Mouse (Mus musculus) gastrocnemius, adult 2 months (tissue): ENCODE measurements around the gene Ranbp17. TPM values are rescaled to one million over a fixed set of nuclear protein-coding genes. Genes with fewer than 3 reads are reported as not detected.

Source experiments
- DNase-seq: peaks from one replicate; pipeline ENCODE4 v3.0.0; 2022
- H3K27ac ChIP-seq: fragments of 200-600 bp; 2 replicates; pipeline ENCODE4 v1.8.1; 2022; ENCODE audit warnings: mild to moderate bottlenecking
- H3K4me3 ChIP-seq: fragments of 200-600 bp; 2 replicates; pipeline ENCODE4 v1.8.1; 2022; ENCODE audit warnings: mild to moderate bottlenecking, moderate library complexity
- CTCF ChIP-seq: fragments of 200-600 bp; IDR thresholded peaks from 2 replicates; pipeline ENCODE4 v1.8.1; 2022; ENCODE audit warnings: antibody characterized with exemption, mild to moderate bottlenecking, moderate library complexity
- intact Hi-C: fragments of 180-260 bp; cut with DNase I; formaldehyde crosslinking; loops from one replicate; pipeline ENCODE4 v1.15.1; 2025
- total RNA-seq, 2 experiments: library from RNA; stranded (reverse); gene quantifications; 2 replicates each; pipeline ENCODE4 v1.2.3; 2021

The Ranbp17 gene
- total RNA-seq, 2 experiments from 2014 or later, result 0.31 to 0.64 TPM

- TF ChIP-seq CTCF, result no peak
Measured at GRCm38 (mm10) chr11:33204966-33205365, 308.6 kb downstream of the Ranbp17 start.

DNA sequence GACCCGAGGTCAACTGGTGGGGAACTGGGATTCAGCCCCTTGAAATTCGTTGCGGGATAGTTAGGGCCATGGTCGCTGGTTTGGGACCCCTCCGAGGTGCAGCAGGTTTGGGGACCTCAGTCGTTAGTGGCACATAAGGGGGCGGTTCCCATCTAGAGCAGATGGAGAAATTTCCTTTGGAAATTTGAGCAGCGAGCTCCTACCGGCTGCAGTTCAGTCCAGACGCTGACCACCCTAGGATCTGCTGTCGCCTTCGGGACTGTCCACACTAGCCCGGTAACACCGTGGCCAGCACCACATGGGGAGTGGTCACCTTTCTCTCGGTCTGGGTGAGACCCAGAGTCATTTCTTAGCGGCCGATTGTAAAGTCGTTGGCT is 309.2 kb downstream of the Ranbp17 start:
- no peak overlapping the region for H3K4me3 ChIP-seq
- no peak overlapping the region for H3K27ac ChIP-seq
- no peak for DNase-seq
- intact Hi-C loops, result no loop called here
- TF ChIP-seq CTCF, result no peak

More at GRCm38 (mm10) chr11:33204966-33205365, 308.6 kb downstream of the Ranbp17 start:
- Histone ChIP-seq H3K4me3 (no peak overlapping the region), H3K27ac (no peak overlapping the region)
- no peak for DNase-seq
- intact Hi-C loops, result no loop called here

- no peak for TF ChIP-seq CTCF
- Histone ChIP-seq H3K27ac (no peak within 1 kb of the TSS), H3K4me3 (peak within 1 kb of the TSS; percentile 44)
- DNase-seq, result no peak
- intact Hi-C loops, result no loop called here
Measured at GRCm38 (mm10) chr11:33203383-33204328, 309.9 kb downstream of the Ranbp17 start, which contains the start of gene Tlx3. Tlx3 (minus strand) TSS chr11:33203589.

GRCm38 (mm10) chr11:33202972-33203371 is 310.6 kb downstream of the Ranbp17 start:
- intact Hi-C loops, result no loop called here
- peak overlapping the region; percentile 44 for H3K4me3 ChIP-seq
- TF ChIP-seq CTCF, result no peak
- H3K27ac ChIP-seq, result no peak overlapping the region
- DNase-seq, result no peak

DNA sequence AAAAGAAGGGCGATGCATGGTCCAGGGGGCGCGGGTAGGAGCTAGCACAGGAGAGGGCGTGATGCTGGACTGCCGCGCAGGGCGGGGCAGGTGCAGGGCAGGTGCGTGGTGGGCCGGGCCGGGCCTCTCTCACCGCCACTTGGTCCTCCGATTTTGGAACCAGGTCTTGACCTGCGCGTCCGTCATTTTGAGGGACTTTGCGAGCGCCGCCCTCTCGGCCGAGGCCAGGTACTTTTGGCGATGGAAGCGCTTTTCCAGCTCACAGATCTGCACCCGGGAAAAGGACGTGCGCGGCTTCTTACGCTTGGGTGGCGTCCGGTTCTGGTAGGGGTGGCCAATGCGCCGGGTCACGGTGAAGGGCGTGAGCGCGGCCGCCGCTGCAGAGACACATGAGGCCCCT is 311.2 kb downstream of the Ranbp17 start:
- no peak for DNase-seq
- intact Hi-C loops, result no loop called here
- peak overlapping the region; percentile 35 for H3K4me3 ChIP-seq
- no peak overlapping the region for H3K27ac ChIP-seq
- TF ChIP-seq CTCF, result peak; percentile 24; the same call in 1 of the 2 replicates

- no peak for DNase-seq
- intact Hi-C loops, result no loop called here
Measured at GRCm38 (mm10) chr11:33201626-33202010, 311.9 kb downstream of the Ranbp17 start.

GRCm38 (mm10) chr11:33200764-33201625 is 312.6 kb downstream of the Ranbp17 start:
- peak overlapping the region; percentile 51 for H3K4me3 ChIP-seq
- H3K27ac ChIP-seq, result no peak overlapping the region
- intact Hi-C loops, result no loop called here
- TF ChIP-seq CTCF, result no peak
- DNase-seq, result peak; percentile 35

More at GRCm38 (mm10) chr11:33201626-33202010, 311.9 kb downstream of the Ranbp17 start:
- Histone ChIP-seq H3K27ac (no peak overlapping the region), H3K4me3 (peak overlapping the region; percentile 51)
- no peak for TF ChIP-seq CTCF

GRCm38 (mm10) chr11:33199906-33200763 is 313.4 kb downstream of the Ranbp17 start:
- Histone ChIP-seq H3K27ac (no peak overlapping the region), H3K4me3 (peak overlapping the region; percentile 51)
- DNase-seq, result no peak
- no peak for TF ChIP-seq CTCF
- intact Hi-C loops, result no loop called here

DNA sequence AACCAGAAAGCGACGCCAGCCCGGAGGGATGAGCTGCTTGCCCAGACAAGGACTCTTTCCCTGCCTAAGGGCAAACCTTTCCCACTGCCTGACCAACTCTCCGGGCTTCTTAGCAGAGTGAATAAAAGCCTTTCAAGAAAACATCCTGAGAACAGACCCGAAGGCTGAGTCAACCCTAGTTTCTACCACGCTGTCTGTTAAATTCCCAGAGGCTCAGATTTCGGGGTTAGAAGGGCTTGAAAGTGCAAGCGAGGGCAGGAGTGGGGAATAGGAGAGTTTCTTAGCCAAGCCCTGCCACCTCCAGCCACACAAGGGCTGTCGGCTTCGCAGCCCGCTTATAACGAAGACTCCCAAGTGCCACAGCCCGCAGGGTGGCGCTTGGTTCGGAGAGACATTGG is 314.4 kb downstream of the Ranbp17 start:
- no peak overlapping the region for H3K4me3 ChIP-seq
- no peak for TF ChIP-seq CTCF
- no peak for DNase-seq
- no peak overlapping the region for H3K27ac ChIP-seq
- intact Hi-C loops, result no loop called here

DNA sequence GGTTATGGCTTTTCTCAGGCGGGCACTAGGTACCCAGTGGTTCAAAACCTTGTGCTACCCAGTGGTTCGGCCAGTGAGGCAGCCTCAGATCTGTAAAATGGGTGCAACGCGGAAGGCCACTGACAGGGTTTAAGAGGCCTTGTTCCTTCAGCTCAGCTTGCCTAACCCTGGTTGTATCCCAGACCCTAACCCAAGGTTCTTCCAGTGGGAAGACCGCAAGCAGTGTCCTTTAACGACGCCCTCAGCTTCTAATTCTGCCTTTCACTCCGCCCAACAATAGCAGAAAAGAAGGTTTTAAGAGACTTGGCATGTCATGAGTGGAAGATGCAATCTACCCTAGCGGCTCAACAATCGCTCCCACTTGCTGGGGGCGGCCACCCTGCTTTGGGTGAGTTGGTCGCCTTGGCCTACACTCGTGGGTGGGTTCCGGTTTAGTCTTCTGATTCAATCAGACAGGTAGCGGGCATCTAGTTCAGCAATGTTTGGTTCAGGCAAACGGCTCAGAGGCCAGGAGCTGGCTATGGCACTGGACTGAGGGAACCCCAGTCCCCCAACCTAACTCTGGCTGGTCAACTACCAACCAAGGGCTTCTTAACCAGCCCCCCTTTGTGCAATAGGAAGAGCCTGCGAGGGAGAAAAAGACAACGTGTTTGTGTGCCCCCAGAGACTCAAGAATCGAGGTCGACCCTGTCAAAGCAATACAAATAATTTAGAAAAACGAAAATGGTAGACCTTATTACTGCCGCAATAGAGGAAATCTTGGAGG is 315.0 kb downstream of the Ranbp17 start:
- no peak for TF ChIP-seq CTCF
- H3K27ac ChIP-seq, result no peak overlapping the region
- intact Hi-C loops, result no loop called here

DNA sequence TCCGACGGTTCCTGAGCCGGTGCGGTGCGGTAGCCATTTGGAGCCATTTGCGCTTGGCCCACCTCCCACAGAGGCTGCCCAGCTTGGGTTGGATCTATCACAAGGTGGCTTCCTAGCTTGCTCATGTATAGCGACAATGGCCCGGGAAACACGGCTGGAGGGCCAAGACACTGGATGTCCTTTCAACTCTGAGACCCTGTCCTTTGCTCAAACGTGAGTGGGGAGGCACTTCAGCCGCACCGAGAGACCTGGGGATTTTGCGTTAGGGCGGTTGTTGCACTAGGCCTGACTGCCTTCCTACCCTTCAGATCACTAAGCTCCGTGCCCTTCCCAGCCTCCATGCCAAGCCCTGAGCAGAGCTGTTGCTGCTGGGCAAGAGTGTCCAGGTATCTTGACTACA is 315.9 kb downstream of the Ranbp17 start:
- no peak overlapping the region for H3K27ac ChIP-seq
- no peak for DNase-seq
- no peak overlapping the region for H3K4me3 ChIP-seq
- intact Hi-C loops, result no loop called here
- no peak for TF ChIP-seq CTCF

More for the DNA sequence above, 315.0 kb downstream of the Ranbp17 start:
- DNase-seq, result no peak
- H3K4me3 ChIP-seq, result no peak overlapping the region
